Mouse (Mus musculus): ENCODE data around the gene Chrnb2. TPM values are rescaled to one million over a fixed set of nuclear protein-coding genes. Genes with fewer than 3 reads are reported as not detected.

The Chrnb2 gene
- 0.53 and 0.93 TPM in 2 replicates for polyA plus RNA-seq (2012; rRNA removed)

- H3K27me3 ChIP-seq (ENCODE audit: control insufficient read depth, insufficient read depth, low read length), result peaks cover 7% of the 10 kb centered on the region
- 2% methylated on average over 36 of the region's 36 CpGs for WGBS
- H3K27ac ChIP-seq (ENCODE audit: insufficient read depth, low read depth, low read length), result no peak within 1 kb of the TSS
- peaks cover 2% of the 10 kb centered on the region; the same call in 1 of the 2 replicates for H3K36me3 ChIP-seq (ENCODE audit: control insufficient read depth, insufficient read depth, low read length)
- H3K4me1 ChIP-seq (ENCODE audit: control insufficient read depth, insufficient read depth, insufficient read length, low read length), result no peaks in the 10 kb centered on the region
- TF ChIP-seq POLR2A (IDR thresholded peaks at IDR 0.05; ENCODE audit: low read depth, low read length), result no peak
- TF ChIP-seq CTCF (IDR thresholded peaks at IDR 0.05; ENCODE audit: extremely low read depth, insufficient read length, insufficient replicate concordance, low read depth, low read length), result no peak
- no peak within 1 kb of the TSS for H3K4me3 ChIP-seq (ENCODE audit: low read depth, low read length)
Observed at GRCm38 (mm10) chr3:89764119-89764724, at the start of gene Chrnb2. Gene Chrnb2 (minus strand): TSS chr3:89764632.

- no peak overlapping the region for H3K4me3 ChIP-seq (ENCODE audit: low read depth, low read length)
- H3K27ac ChIP-seq (ENCODE audit: insufficient read depth, low read depth, low read length), result no peak overlapping the region
- 69% methylated on average over 7 of the region's 7 CpGs for WGBS
- H3K4me1 ChIP-seq (ENCODE audit: control insufficient read depth, insufficient read depth, insufficient read length, low read length), result no peaks in the 10 kb centered on the region
- H3K36me3 ChIP-seq (ENCODE audit: control insufficient read depth, insufficient read depth, low read length), result no peaks in the 10 kb centered on the region
- H3K27me3 ChIP-seq (ENCODE audit: control insufficient read depth, insufficient read depth, low read length), result peaks cover 2% of the 10 kb centered on the region; the same call in 1 of the 2 replicates
- TF ChIP-seq CTCF (IDR thresholded peaks at IDR 0.05; ENCODE audit: extremely low read depth, insufficient read length, insufficient replicate concordance, low read depth, low read length) (no peak), POLR2A (IDR thresholded peaks at IDR 0.05; ENCODE audit: low read depth, low read length) (no peak)
Observed at GRCm38 (mm10) chr3:89814051-89814450, 49.6 kb upstream of the Chrnb2 start.

GRCm38 (mm10) chr3:89812166-89812565 is 47.7 kb upstream of the Chrnb2 start:
- no peak for TF ChIP-seq POLR2A (IDR thresholded peaks at IDR 0.05; ENCODE audit: low read depth, low read length)
- TF ChIP-seq CTCF (IDR thresholded peaks at IDR 0.05; ENCODE audit: extremely low read depth, insufficient read length, insufficient replicate concordance, low read depth, low read length), result no peak
- Histone ChIP-seq H3K27me3 (ENCODE audit: control insufficient read depth, insufficient read depth, low read length) (peaks cover 2% of the 10 kb centered on the region; the same call in 1 of the 2 replicates), H3K4me1 (ENCODE audit: control insufficient read depth, insufficient read depth, insufficient read length, low read length) (no peaks in the 10 kb centered on the region), H3K4me3 (ENCODE audit: low read depth, low read length) (no peak overlapping the region), H3K27ac (ENCODE audit: insufficient read depth, low read depth, low read length) (no peak overlapping the region), H3K36me3 (ENCODE audit: control insufficient read depth, insufficient read depth, low read length) (no peaks in the 10 kb centered on the region)
- 64% methylated on average over 3 of the region's 3 CpGs for WGBS

GRCm38 (mm10) chr3:89810841-89811240 is 46.4 kb upstream of the Chrnb2 start:
- Histone ChIP-seq H3K36me3 (ENCODE audit: control insufficient read depth, insufficient read depth, low read length) (no peaks in the 10 kb centered on the region), H3K4me3 (ENCODE audit: low read depth, low read length) (no peak overlapping the region), H3K27ac (ENCODE audit: insufficient read depth, low read depth, low read length) (no peak overlapping the region), H3K27me3 (ENCODE audit: control insufficient read depth, insufficient read depth, low read length) (peaks cover 2% of the 10 kb centered on the region; the same call in 1 of the 2 replicates), H3K4me1 (ENCODE audit: control insufficient read depth, insufficient read depth, insufficient read length, low read length) (no peaks in the 10 kb centered on the region)
- TF ChIP-seq CTCF (IDR thresholded peaks at IDR 0.05; ENCODE audit: extremely low read depth, insufficient read length, insufficient replicate concordance, low read depth, low read length) (0 out of 2 replicates have a peak, but pooled peaks have one; percentile 6), POLR2A (IDR thresholded peaks at IDR 0.05; ENCODE audit: low read depth, low read length) (no peak)

GRCm38 (mm10) chr3:89808638-89809037 is 44.2 kb upstream of the Chrnb2 start:
- 31% methylated on average over 9 of the region's 9 CpGs for WGBS
- no peaks in the 10 kb centered on the region for H3K36me3 ChIP-seq (ENCODE audit: control insufficient read depth, insufficient read depth, low read length)
- no peaks in the 10 kb centered on the region for H3K4me1 ChIP-seq (ENCODE audit: control insufficient read depth, insufficient read depth, insufficient read length, low read length)
- peaks cover 2% of the 10 kb centered on the region; the same call in 1 of the 2 replicates for H3K27me3 ChIP-seq (ENCODE audit: control insufficient read depth, insufficient read depth, low read length)
- TF ChIP-seq CTCF (IDR thresholded peaks at IDR 0.05; ENCODE audit: extremely low read depth, insufficient read length, insufficient replicate concordance, low read depth, low read length), result no peak
- TF ChIP-seq POLR2A (IDR thresholded peaks at IDR 0.05; ENCODE audit: low read depth, low read length), result no peak
- no peak overlapping the region for H3K27ac ChIP-seq (ENCODE audit: insufficient read depth, low read depth, low read length)
- no peak overlapping the region for H3K4me3 ChIP-seq (ENCODE audit: low read depth, low read length)

GRCm38 (mm10) chr3:89807881-89808280 is 43.4 kb upstream of the Chrnb2 start:
- 34% methylated on average over 5 of the region's 5 CpGs for WGBS
- Histone ChIP-seq H3K4me3 (ENCODE audit: low read depth, low read length) (no peak overlapping the region), H3K27me3 (ENCODE audit: control insufficient read depth, insufficient read depth, low read length) (peaks cover 2% of the 10 kb centered on the region; the same call in 1 of the 2 replicates), H3K36me3 (ENCODE audit: control insufficient read depth, insufficient read depth, low read length) (no peaks in the 10 kb centered on the region), H3K27ac (ENCODE audit: insufficient read depth, low read depth, low read length) (no peak overlapping the region), H3K4me1 (ENCODE audit: control insufficient read depth, insufficient read depth, insufficient read length, low read length) (0 out of 2 replicates have a peak, but pooled peaks cover 2% of the 10 kb centered on the region)
- TF ChIP-seq CTCF (IDR thresholded peaks at IDR 0.05; ENCODE audit: extremely low read depth, insufficient read length, insufficient replicate concordance, low read depth, low read length), result no peak

- TF ChIP-seq POLR2A (IDR thresholded peaks at IDR 0.05; ENCODE audit: low read depth, low read length) (no peak), CTCF (IDR thresholded peaks at IDR 0.05; ENCODE audit: extremely low read depth, insufficient read length, insufficient replicate concordance, low read depth, low read length) (no peak)
- WGBS, result 95% methylated on average over 3 of the region's 3 CpGs
- 0 out of 2 replicates have a peak, but pooled peaks cover 2% of the 10 kb centered on the region for H3K4me1 ChIP-seq (ENCODE audit: control insufficient read depth, insufficient read depth, insufficient read length, low read length)
- H3K36me3 ChIP-seq (ENCODE audit: control insufficient read depth, insufficient read depth, low read length), result no peaks in the 10 kb centered on the region
- H3K27me3 ChIP-seq (ENCODE audit: control insufficient read depth, insufficient read depth, low read length), result peaks cover 1% of the 10 kb centered on the region; the same call in 1 of the 2 replicates
- no peak overlapping the region for H3K4me3 ChIP-seq (ENCODE audit: low read depth, low read length)
- H3K27ac ChIP-seq (ENCODE audit: insufficient read depth, low read depth, low read length), result no peak overlapping the region
Observed at GRCm38 (mm10) chr3:89807171-89807570, 42.7 kb upstream of the Chrnb2 start.

All from small intestine, adult 2 months (tissue).